Comparison of ENCODE assay signal across 25 mouse cellular contexts in genomic region chr15:30374907-30375306, GRCm38 (mm10).
DNase-seq lines count a peak whose midpoint lies in the region; ATAC-seq lines count a peak whose summit lies in the region.
"Had no signal": no experiment of that assay in that cellular context is flagged by ENCODE, and none has a peak within 500 bp of the region (broad histone marks: within the 10 kb centered on the region; RNA-seq: fewer than 3 reads in every experiment).

No protein-coding gene starts in this region.

- ATAC-seq in forebrain, embryonic 11.5 days (replicated peaks; ENCODE audit: low FRiP score) = 0 out of 2 replicates have a peak, but pooled peaks have one; percentile 27
- no peak for ATAC-seq in forebrain, embryonic 12.5 days (ENCODE audit: low FRiP score)
- ATAC-seq in hindbrain, embryonic 16.5 days = 0 out of 2 replicates have a peak, but pooled peaks have one; percentile 31
- no peak for ATAC-seq in hindbrain, embryonic 12.5 days (ENCODE audit: low FRiP score)
- ATAC-seq in midbrain, embryonic 15.5 days (replicated peaks) = 0 out of 2 replicates have a peak, but pooled peaks have one; percentile 11
- ATAC-seq in midbrain, embryonic 14.5 days (ENCODE audit: low FRiP score, low TSS enrichment) = no peak
- ATAC-seq: activated CD4-positive, CD25-positive, alpha-beta regulatory T cell, adult 4 months; hindbrain, postnatal 0 days; inflammation-experienced regulatory T-cells, adult 6 months had no signal

- H3K36me3 ChIP-seq in forebrain, embryonic 11.5 days (ENCODE audit: control insufficient read depth, insufficient read depth, low read length) = no peaks in the 10 kb centered on the region
- H3K36me3 ChIP-seq in forebrain, embryonic 12.5 days (replicated peaks) = no peaks in the 10 kb centered on the region
- no peaks in the 10 kb centered on the region for H3K36me3 ChIP-seq in hindbrain, embryonic 16.5 days (ENCODE audit: control insufficient read depth, insufficient read depth, low read length)
- H3K36me3 ChIP-seq in hindbrain, embryonic 12.5 days = no peaks in the 10 kb centered on the region
- no peaks in the 10 kb centered on the region for H3K36me3 ChIP-seq in midbrain, embryonic 15.5 days (replicated peaks)
- H3K36me3 ChIP-seq in midbrain, embryonic 14.5 days (ENCODE audit: control insufficient read depth, insufficient read depth, low read length) = no peaks in the 10 kb centered on the region
- H3K36me3 ChIP-seq: embryonic facial prominence, embryonic 10.5 days; embryonic facial prominence, embryonic 13.5 days; hindbrain, embryonic 13.5 days had no signal

- no peak overlapping the region for H3K27ac ChIP-seq in forebrain, embryonic 11.5 days (ENCODE audit: low read depth, low read length)
- H3K27ac ChIP-seq in forebrain, embryonic 12.5 days = no peak overlapping the region
- H3K27ac ChIP-seq in hindbrain, embryonic 16.5 days (ENCODE audit: low read depth, low read length) = no peak overlapping the region
- H3K27ac ChIP-seq in hindbrain, embryonic 12.5 days = no peak overlapping the region
- no peak overlapping the region for H3K27ac ChIP-seq in midbrain, embryonic 15.5 days
- H3K27ac ChIP-seq in midbrain, embryonic 14.5 days (replicated peaks; ENCODE audit: low read depth, low read length) = no peak overlapping the region
- H3K27ac ChIP-seq: embryonic facial prominence, embryonic 10.5 days; embryonic facial prominence, embryonic 13.5 days; gastrocnemius, adult 2 months; hindbrain, embryonic 13.5 days; hindbrain, postnatal 0 days had no signal

- H3K9ac ChIP-seq in forebrain, embryonic 11.5 days (ENCODE audit: low read length) = no peak overlapping the region
- H3K9ac ChIP-seq in forebrain, embryonic 12.5 days = no peak overlapping the region
- H3K9ac ChIP-seq in hindbrain, embryonic 16.5 days (ENCODE audit: low read depth, low read length) = no peak overlapping the region
- no peak overlapping the region for H3K9ac ChIP-seq in hindbrain, embryonic 12.5 days
- no peak overlapping the region for H3K9ac ChIP-seq in midbrain, embryonic 15.5 days
- H3K9ac ChIP-seq in midbrain, embryonic 14.5 days (replicated peaks; ENCODE audit: low read length) = no peak overlapping the region
- H3K9ac ChIP-seq: embryonic facial prominence, embryonic 13.5 days; hindbrain, embryonic 13.5 days had no signal

- H3K4me1 ChIP-seq in forebrain, embryonic 11.5 days (replicated peaks; ENCODE audit: control insufficient read depth, insufficient read depth, low read length) = no peaks in the 10 kb centered on the region; the same call in 1 of the 2 replicates
- H3K4me1 ChIP-seq in forebrain, embryonic 12.5 days = peaks cover 17% of the 10 kb centered on the region
- peaks cover 3% of the 10 kb centered on the region; the same call in 1 of the 2 replicates for H3K4me1 ChIP-seq in hindbrain, embryonic 16.5 days (ENCODE audit: control insufficient read depth, insufficient read depth, low read depth, low read length)
- no peaks in the 10 kb centered on the region for H3K4me1 ChIP-seq in hindbrain, embryonic 12.5 days
- peaks cover 9% of the 10 kb centered on the region for H3K4me1 ChIP-seq in midbrain, embryonic 15.5 days
- 0 out of 2 replicates have a peak, but pooled peaks cover 8% of the 10 kb centered on the region for H3K4me1 ChIP-seq in midbrain, embryonic 14.5 days (ENCODE audit: control insufficient read depth, insufficient read depth, low read length)
- H3K4me1 ChIP-seq: embryonic facial prominence, embryonic 10.5 days; embryonic facial prominence, embryonic 13.5 days had no signal

- H3K4me3 ChIP-seq in forebrain, embryonic 11.5 days (ENCODE audit: low read depth, low read length) = no peak overlapping the region
- H3K4me3 ChIP-seq in forebrain, embryonic 12.5 days (replicated peaks) = no peak overlapping the region
- H3K4me3 ChIP-seq in hindbrain, embryonic 16.5 days (ENCODE audit: low read length) = no peak overlapping the region
- H3K4me3 ChIP-seq in hindbrain, embryonic 12.5 days = no peak overlapping the region
- H3K4me3 ChIP-seq in midbrain, embryonic 15.5 days = no peak overlapping the region
- no peak overlapping the region for H3K4me3 ChIP-seq in midbrain, embryonic 14.5 days (replicated peaks; ENCODE audit: low read depth, low read length)
- H3K4me3 ChIP-seq: embryonic facial prominence, embryonic 10.5 days; embryonic facial prominence, embryonic 13.5 days; erythroblast, embryonic 14.5 days; gastrocnemius, adult 2 months; hindbrain, embryonic 13.5 days had no signal

- no peaks in the 10 kb centered on the region for H3K27me3 ChIP-seq in forebrain, embryonic 11.5 days (ENCODE audit: control insufficient read depth, insufficient read depth, low read length)
- H3K27me3 ChIP-seq in forebrain, embryonic 12.5 days = no peaks in the 10 kb centered on the region
- H3K27me3 ChIP-seq in hindbrain, embryonic 16.5 days (replicated peaks; ENCODE audit: control insufficient read depth, insufficient read depth, low read length) = no peaks in the 10 kb centered on the region
- H3K27me3 ChIP-seq in hindbrain, embryonic 12.5 days = no peaks in the 10 kb centered on the region
- H3K27me3 ChIP-seq in midbrain, embryonic 15.5 days (replicated peaks) = no peaks in the 10 kb centered on the region
- no peaks in the 10 kb centered on the region for H3K27me3 ChIP-seq in midbrain, embryonic 14.5 days (ENCODE audit: control insufficient read depth, insufficient read depth, low read length)
- H3K27me3 ChIP-seq: embryonic facial prominence, embryonic 13.5 days; hindbrain, embryonic 13.5 days had no signal

- WGBS in forebrain, embryonic 11.5 days = 91% methylated on average over 5 of the region's 5 CpGs
- 83% methylated on average over 5 of the region's 5 CpGs for WGBS in forebrain, embryonic 12.5 days
- WGBS in hindbrain, embryonic 16.5 days = 88% methylated on average over 5 of the region's 5 CpGs
- WGBS in hindbrain, embryonic 12.5 days = 90% methylated on average over 5 of the region's 5 CpGs
- 77% methylated on average over 5 of the region's 5 CpGs for WGBS in midbrain, embryonic 15.5 days
- WGBS in midbrain, embryonic 14.5 days = 78% methylated on average over 5 of the region's 5 CpGs

- DNase-seq in forebrain, embryonic 11.5 days (ENCODE audit: low spot score) = no peak
- DNase-seq in midbrain, embryonic 14.5 days = no peak
- DNase-seq in kidney, postnatal 10 days = no peak
- DNase-seq: adrenal gland, adult 8-10 months; adrenal gland, postnatal 25 days; cerebellum, adult 11-12 months; cerebellum, adult 8-10 months; cerebellum, postnatal 10 days; cerebellum, postnatal 36 days; embryo, embryonic 11 days; gastrocnemius, adult 2 months; gastrocnemius, postnatal 14 days; heart, adult 11 months had no signal

- no peaks in the 10 kb centered on the region for H3K9me3 ChIP-seq in forebrain, embryonic 11.5 days (ENCODE audit: control insufficient read depth, low read length)
- H3K9me3 ChIP-seq in forebrain, embryonic 12.5 days = no peaks in the 10 kb centered on the region
- no peaks in the 10 kb centered on the region for H3K9me3 ChIP-seq in hindbrain, embryonic 16.5 days (ENCODE audit: control insufficient read depth, low read length)
- no peaks in the 10 kb centered on the region for H3K9me3 ChIP-seq in hindbrain, embryonic 12.5 days (replicated peaks)
- H3K9me3 ChIP-seq in midbrain, embryonic 15.5 days = no peaks in the 10 kb centered on the region
- no peaks in the 10 kb centered on the region for H3K9me3 ChIP-seq in midbrain, embryonic 14.5 days (ENCODE audit: control insufficient read depth, low read length)
- H3K9me3 ChIP-seq: embryonic facial prominence, embryonic 10.5 days; embryonic facial prominence, embryonic 13.5 days; hindbrain, embryonic 13.5 days had no signal

- H3K4me2 ChIP-seq in forebrain, embryonic 11.5 days (ENCODE audit: low read depth, low read length, severe bottlenecking) = no peak overlapping the region
- H3K4me2 ChIP-seq in forebrain, embryonic 12.5 days = no peak overlapping the region
- H3K4me2 ChIP-seq in hindbrain, embryonic 16.5 days (ENCODE audit: low read length) = no peak overlapping the region
- H3K4me2 ChIP-seq in hindbrain, embryonic 12.5 days (replicated peaks) = no peak overlapping the region
- no peak overlapping the region for H3K4me2 ChIP-seq in midbrain, embryonic 15.5 days
- no peak overlapping the region for H3K4me2 ChIP-seq in midbrain, embryonic 14.5 days (ENCODE audit: low read length)
- H3K4me2 ChIP-seq: embryonic facial prominence, embryonic 13.5 days; heart, embryonic 11.5 days; hindbrain, embryonic 13.5 days had no signal

Comparison
In these comparisons a context has a peak if more than half of its experiments do, and no peak if none do; other contexts are left out.
1. ATAC-seq: peak in forebrain, embryonic 11.5 days (single experiment), hindbrain, embryonic 16.5 days (single experiment) and midbrain, embryonic 15.5 days (single experiment); none in forebrain, embryonic 12.5 days (single experiment), hindbrain, embryonic 12.5 days (single experiment) and midbrain, embryonic 14.5 days (single experiment).